Mouse (Mus musculus): ENCODE results near the gene Sost. TPM values are rescaled to one million over a fixed set of nuclear protein-coding genes. Genes with fewer than 3 reads are reported as not detected.
"Not testable (repeated sequence)": the region's sequence is repeated elsewhere in the genome, so short reads cannot be mapped to it uniquely, and the experiment has no call there.

Sost gene
- polyA plus RNA-seq, 1 experiment: not detected

DNA sequence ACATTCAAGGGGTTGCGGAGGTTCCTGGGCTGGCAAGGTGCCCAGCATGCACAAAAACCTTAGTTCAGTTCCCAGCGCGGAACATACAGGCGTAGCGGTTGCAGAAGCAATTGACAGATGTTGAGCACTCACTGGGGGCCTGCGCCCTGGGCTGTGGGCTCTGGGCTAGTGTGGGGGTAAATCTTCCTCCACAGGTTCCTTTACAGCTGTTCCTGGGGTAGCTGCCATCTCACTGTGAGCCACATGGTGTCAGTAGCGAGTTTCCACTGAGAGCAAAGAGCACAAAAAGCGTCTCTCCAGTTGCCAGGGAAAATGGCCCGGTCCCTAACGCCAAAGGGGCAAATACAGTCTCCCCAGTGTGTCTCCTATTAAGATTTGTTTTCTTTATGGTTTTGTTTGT lies 19.2 kb upstream of the Sost start:
- TF ChIP-seq TAL1 (IDR thresholded peaks at IDR 0.05; ENCODE audit: low read length): no peak
- no peak for TF ChIP-seq GATA1 (IDR thresholded peaks at IDR 0.05; ENCODE audit: low read length)
- Histone ChIP-seq H3K4me1 (ENCODE audit: control insufficient read depth) (peaks cover 19% of the 10 kb centered on the region), H3K27me3 (ENCODE audit: control insufficient read depth) (peaks cover 70% of the 10 kb centered on the region), H3K9me3 (ENCODE audit: control insufficient read depth, low read length) (no peaks in the 10 kb centered on the region), H3K36me3 (ENCODE audit: control insufficient read depth) (no peaks in the 10 kb centered on the region), H3K4me3 (replicated peaks) (no peak overlapping the region)

- not testable (repeated sequence) for H3K9me3 ChIP-seq (ENCODE audit: control insufficient read depth, low read length); H3K4me3 ChIP-seq (replicated peaks); H3K36me3 ChIP-seq (ENCODE audit: control insufficient read depth)
- Histone ChIP-seq H3K4me1 (ENCODE audit: control insufficient read depth) (peaks cover 19% of the 10 kb centered on the region), H3K27me3 (ENCODE audit: control insufficient read depth) (peaks cover 70% of the 10 kb centered on the region)
Measured at GRCm38 (mm10) chr11:101985450-101985849, 18.6 kb upstream of the Sost start.

DNA sequence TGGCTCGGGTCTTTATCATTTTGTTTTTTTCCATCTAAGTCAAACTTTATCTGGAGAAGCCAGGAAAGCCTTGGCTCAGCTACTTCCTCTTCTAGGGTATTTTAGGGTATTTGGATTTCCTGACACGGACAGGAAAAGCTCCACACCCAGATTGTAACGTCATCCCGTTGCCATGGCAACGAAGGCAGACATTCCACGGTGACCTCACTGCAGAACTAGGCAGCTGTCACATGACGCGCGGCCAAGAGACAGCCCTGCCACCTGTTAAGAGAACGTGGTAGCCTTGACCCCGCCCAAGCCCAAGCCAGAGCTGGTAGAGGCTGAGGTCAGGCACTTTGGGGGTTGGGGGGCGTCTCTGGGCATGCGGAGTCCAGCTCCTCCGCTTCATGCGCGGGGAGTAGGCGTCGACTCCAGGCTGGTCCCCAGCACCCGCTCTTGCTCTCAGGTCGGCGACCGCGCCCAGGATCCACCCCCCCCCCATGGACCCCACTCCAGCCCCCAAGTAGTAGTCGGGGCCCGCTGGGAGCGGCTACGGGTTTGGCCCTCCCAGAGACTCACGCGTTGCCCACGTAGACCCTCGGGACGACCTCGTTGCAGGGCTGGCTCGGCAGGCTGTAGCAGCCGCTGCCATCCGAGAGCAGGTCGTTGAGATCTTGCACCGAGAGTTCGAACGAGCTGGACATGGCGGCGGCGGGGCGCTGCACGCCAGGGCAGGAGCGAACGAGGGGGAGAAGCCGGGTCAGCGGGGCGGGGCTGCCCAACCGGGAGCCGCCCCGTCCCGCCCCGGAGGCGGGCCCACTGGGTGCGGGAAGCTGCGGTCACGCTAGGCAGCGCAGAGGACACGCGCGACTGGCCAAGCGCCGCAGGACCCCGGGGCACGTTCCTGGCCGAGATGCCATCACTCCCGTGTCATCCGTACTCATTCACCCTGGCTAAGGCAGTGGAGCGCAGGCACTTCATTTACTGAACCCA lies 17.5 kb upstream of the Sost start, which contains the start of gene Cfap97d1:
TSS of gene Cfap97d1 (plus strand) at position 226 of the 972 bp plus-strand sequence.
- TF ChIP-seq GATA1 (IDR thresholded peaks at IDR 0.05; ENCODE audit: low read length) (no peak), TAL1 (IDR thresholded peaks at IDR 0.05; ENCODE audit: low read length) (no peak)
- H3K27me3 ChIP-seq (ENCODE audit: control insufficient read depth): peaks cover 70% of the 10 kb centered on the region
- peaks cover 19% of the 10 kb centered on the region for H3K4me1 ChIP-seq (ENCODE audit: control insufficient read depth)
- H3K36me3 ChIP-seq (ENCODE audit: control insufficient read depth): no peaks in the 10 kb centered on the region
- no peaks in the 10 kb centered on the region for H3K9me3 ChIP-seq (ENCODE audit: control insufficient read depth, low read length)
- peak within 1 kb of the TSS; percentile 59 for H3K4me3 ChIP-seq (replicated peaks)

DNA sequence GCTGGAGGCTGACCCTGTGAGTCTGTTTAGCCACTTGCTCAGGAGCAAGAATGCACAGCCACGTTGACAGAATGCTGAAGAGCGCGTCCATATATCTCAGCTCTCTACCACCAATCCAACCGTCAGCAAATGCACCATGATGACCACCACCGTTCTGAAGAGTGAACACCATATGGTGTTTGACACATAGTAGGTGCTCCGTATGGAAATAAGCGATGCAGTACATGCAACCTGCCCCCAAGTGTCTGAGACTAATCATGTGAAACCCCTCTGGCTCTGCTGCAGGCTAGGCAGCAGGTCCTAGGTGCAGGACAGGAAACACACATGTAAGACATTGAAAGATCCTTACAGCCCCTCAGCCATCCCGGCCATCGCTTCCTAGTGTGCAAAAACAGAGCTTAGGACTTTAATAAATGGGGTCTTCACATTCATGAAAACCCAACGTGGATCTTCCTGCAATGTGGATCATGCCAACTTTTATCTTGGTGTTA lies 16.7 kb upstream of the Sost start:
- H3K27me3 ChIP-seq (ENCODE audit: control insufficient read depth): peaks cover 68% of the 10 kb centered on the region
- H3K4me3 ChIP-seq (replicated peaks): no peak overlapping the region
- TF ChIP-seq TAL1 (IDR thresholded peaks at IDR 0.05; ENCODE audit: low read length): no peak
- TF ChIP-seq GATA1 (IDR thresholded peaks at IDR 0.05; ENCODE audit: low read length): no peak
- no peaks in the 10 kb centered on the region for H3K9me3 ChIP-seq (ENCODE audit: control insufficient read depth, low read length)
- no peaks in the 10 kb centered on the region for H3K36me3 ChIP-seq (ENCODE audit: control insufficient read depth)
- H3K4me1 ChIP-seq (ENCODE audit: control insufficient read depth): peaks cover 19% of the 10 kb centered on the region

- H3K4me1 ChIP-seq (ENCODE audit: control insufficient read depth): peaks cover 19% of the 10 kb centered on the region
Measured at GRCm38 (mm10) chr11:101982981-101983411, 16.2 kb upstream of the Sost start.

DNA sequence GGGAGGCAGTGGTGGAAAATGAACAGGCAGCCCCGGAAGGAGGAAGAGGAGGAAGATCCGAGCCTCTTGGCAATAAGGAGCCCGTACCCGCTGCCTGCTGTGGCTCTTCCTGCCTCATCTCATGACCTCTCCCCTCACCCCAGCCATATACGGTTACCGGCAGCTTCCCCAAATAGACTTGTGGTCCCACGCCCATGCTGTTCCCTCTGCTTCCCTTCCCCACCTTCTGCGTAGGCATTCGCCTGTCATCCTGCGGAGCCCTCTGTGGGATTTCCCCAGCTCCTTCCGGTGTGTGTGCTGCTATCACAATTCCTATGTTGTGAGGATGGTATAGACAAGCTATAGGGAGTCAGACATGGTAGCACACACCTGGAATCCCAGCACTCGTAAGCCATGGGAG lies 15.0 kb upstream of the Sost start:
- Histone ChIP-seq H3K36me3 (ENCODE audit: control insufficient read depth) (no peaks in the 10 kb centered on the region), H3K9me3 (ENCODE audit: control insufficient read depth, low read length) (no peaks in the 10 kb centered on the region), H3K27me3 (ENCODE audit: control insufficient read depth) (peaks cover 52% of the 10 kb centered on the region), H3K4me3 (replicated peaks) (no peak overlapping the region), H3K4me1 (ENCODE audit: control insufficient read depth) (peaks cover 19% of the 10 kb centered on the region)
- no peak for TF ChIP-seq TAL1 (IDR thresholded peaks at IDR 0.05; ENCODE audit: low read length)
- TF ChIP-seq GATA1 (IDR thresholded peaks at IDR 0.05; ENCODE audit: low read length): no peak

More at GRCm38 (mm10) chr11:101982981-101983411, 16.2 kb upstream of the Sost start:
- Histone ChIP-seq H3K27me3 (ENCODE audit: control insufficient read depth) (peaks cover 63% of the 10 kb centered on the region), H3K36me3 (ENCODE audit: control insufficient read depth) (no peaks in the 10 kb centered on the region), H3K4me3 (replicated peaks) (no peak overlapping the region), H3K9me3 (ENCODE audit: control insufficient read depth, low read length) (no peaks in the 10 kb centered on the region)
- TF ChIP-seq GATA1 (IDR thresholded peaks at IDR 0.05; ENCODE audit: low read length): no peak
- no peak for TF ChIP-seq TAL1 (IDR thresholded peaks at IDR 0.05; ENCODE audit: low read length)

- no peak for TF ChIP-seq TAL1 (IDR thresholded peaks at IDR 0.05; ENCODE audit: low read length)
- TF ChIP-seq GATA1 (IDR thresholded peaks at IDR 0.05; ENCODE audit: low read length): no peak
- Histone ChIP-seq H3K4me3 (replicated peaks) (no peak overlapping the region), H3K9me3 (ENCODE audit: control insufficient read depth, low read length) (no peaks in the 10 kb centered on the region), H3K27me3 (ENCODE audit: control insufficient read depth) (peaks cover 40% of the 10 kb centered on the region), H3K4me1 (ENCODE audit: control insufficient read depth) (peaks cover 12% of the 10 kb centered on the region), H3K36me3 (ENCODE audit: control insufficient read depth) (no peaks in the 10 kb centered on the region)
Measured at GRCm38 (mm10) chr11:101980603-101981157, 13.9 kb upstream of the Sost start.

DNA sequence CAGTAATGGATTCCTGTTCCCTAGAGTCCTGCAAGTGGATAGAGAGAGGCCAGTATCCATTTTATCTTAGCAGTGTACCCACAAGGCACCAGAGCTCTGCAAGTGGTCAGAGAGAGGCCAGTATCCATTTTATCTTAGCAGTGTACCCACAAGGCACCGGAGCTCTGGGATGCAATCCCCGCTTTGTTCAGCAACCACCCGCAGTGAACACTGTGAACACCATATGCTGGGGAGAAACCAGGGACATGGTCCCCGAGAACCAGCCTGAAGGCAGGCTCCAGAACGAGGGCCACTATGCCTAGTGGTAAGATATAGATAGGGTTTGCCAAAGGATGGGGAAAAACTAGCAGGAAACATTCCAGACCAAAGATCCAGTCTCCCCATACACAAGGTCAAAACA lies 12.3 kb upstream of the Sost start:
- Histone ChIP-seq H3K4me3 (replicated peaks) (no peak overlapping the region), H3K27me3 (ENCODE audit: control insufficient read depth) (peaks cover 25% of the 10 kb centered on the region), H3K4me1 (ENCODE audit: control insufficient read depth) (peaks cover 2% of the 10 kb centered on the region), H3K9me3 (ENCODE audit: control insufficient read depth, low read length) (no peaks in the 10 kb centered on the region), H3K36me3 (ENCODE audit: control insufficient read depth) (no peaks in the 10 kb centered on the region; the same call in 1 of the 2 replicates)
- TF ChIP-seq TAL1 (IDR thresholded peaks at IDR 0.05; ENCODE audit: low read length): no peak
- TF ChIP-seq GATA1 (IDR thresholded peaks at IDR 0.05; ENCODE audit: low read length): no peak

- H3K27me3 ChIP-seq (ENCODE audit: control insufficient read depth): peaks cover 4% of the 10 kb centered on the region
- no peaks in the 10 kb centered on the region for H3K9me3 ChIP-seq (ENCODE audit: control insufficient read depth, low read length)
- no peaks in the 10 kb centered on the region; the same call in 1 of the 2 replicates for H3K36me3 ChIP-seq (ENCODE audit: control insufficient read depth)
- TF ChIP-seq GATA1 (IDR thresholded peaks at IDR 0.05; ENCODE audit: low read length): no peak
- no peak for TF ChIP-seq TAL1 (IDR thresholded peaks at IDR 0.05; ENCODE audit: low read length)
- H3K4me3 ChIP-seq (replicated peaks): no peak overlapping the region
- H3K4me1 ChIP-seq (ENCODE audit: control insufficient read depth): no peaks in the 10 kb centered on the region
Measured at GRCm38 (mm10) chr11:101976949-101977348, 10.1 kb upstream of the Sost start.

Measured in erythroblast, embryonic 14.5 days (primary cell).